Mouse (Mus musculus) E14TG2a.4 (cell line): ENCODE measurements around the gene Slc16a12.
"Not testable (repeated sequence)": the region's sequence is repeated elsewhere in the genome, so short reads cannot be mapped to it uniquely, and the experiment has no call there.

ENCODE experiments used
- CTCF ChIP-seq: conservative IDR thresholded peaks from 2 replicates; pipeline ENCODE4 v1.5.1; 2014; ENCODE audit warnings: low read length
- NANOG ChIP-seq: IDR thresholded peaks from 2 replicates; pipeline ENCODE4 v1.6.1; 2014; ENCODE audit warnings: borderline replicate concordance, low read length, mixed read lengths
- POU5F1 ChIP-seq: IDR thresholded peaks from 2 replicates; pipeline ENCODE4 v1.6.1; 2014; ENCODE audit warnings: low read length, borderline replicate concordance

DNA sequence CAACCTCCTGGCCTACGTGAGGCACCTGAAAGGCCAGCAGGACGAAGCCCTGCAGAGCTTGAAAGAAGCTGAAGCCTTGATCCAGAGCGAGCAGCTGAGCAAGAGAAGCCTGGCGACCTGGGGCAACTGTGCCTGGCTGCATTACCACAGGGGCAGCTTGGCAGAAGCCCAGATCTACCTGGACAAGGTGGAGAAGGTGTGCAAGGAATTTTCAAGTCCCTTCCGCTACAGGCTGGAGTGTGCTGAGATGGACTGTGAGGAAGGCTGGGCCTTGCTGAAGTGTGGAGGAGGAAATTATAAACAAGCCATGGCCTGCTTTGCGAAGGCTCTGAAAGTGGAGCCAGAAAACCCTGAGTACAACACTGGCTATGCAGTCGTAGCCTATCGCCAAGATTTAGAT is 99.5 kb downstream of the Slc16a12 start:
- TF ChIP-seq CTCF, NANOG, POU5F1: not testable (repeated sequence)
